Mouse (Mus musculus) embryo, embryonic 11 days (tissue): Measurements from ENCODE around the gene S100a4.

ENCODE experiments used
- DNase-seq: peaks from one replicate; pipeline ENCODE4 v3.0.0-alpha.2; 2015

S100a4 gene

GRCm38 (mm10) chr3:90600458-90601195, 2.9 kb upstream of the S100a4 start:
- no peak for DNase-seq

- no peak for DNase-seq
These were observed 2.0 kb upstream of the S100a4 start, which contains the start of gene Gm42674 for GRCm38 (mm10) chr3:90601486-90602110. TSS of gene Gm42674 (plus strand) at chr3:90601904.

- peak; percentile 27 for DNase-seq
These were observed 845 bp downstream of the S100a4 start for GRCm38 (mm10) chr3:90604416-90604815.

GRCm38 (mm10) chr3:90605049-90605448, 1.5 kb downstream of the S100a4 start:
- no peak for DNase-seq

- no peak for DNase-seq
These were observed 2.2 kb downstream of the S100a4 start for GRCm38 (mm10) chr3:90605736-90606135.

- peak; percentile 74 for DNase-seq
These were observed 2.6 kb downstream of the S100a4 start for GRCm38 (mm10) chr3:90606185-90606584.

GRCm38 (mm10) chr3:90607361-90607760, 3.8 kb downstream of the S100a4 start:
- no peak for DNase-seq

GRCm38 (mm10) chr3:90608223-90608622, 4.7 kb downstream of the S100a4 start, which contains the start of gene S100a5:
TSS of gene S100a5 (plus strand) at chr3:90608523.
- DNase-seq: no peak

- no peak for DNase-seq
These were observed 5.5 kb downstream of the S100a4 start for GRCm38 (mm10) chr3:90609102-90609501.

GRCm38 (mm10) chr3:90611494-90611893, 7.9 kb downstream of the S100a4 start:
- no peak for DNase-seq

GRCm38 (mm10) chr3:90612061-90612460, 8.5 kb downstream of the S100a4 start:
- no peak for DNase-seq

- peak; percentile 83 for DNase-seq
These were observed 9.2 kb downstream of the S100a4 start, which contains the start of gene S100a6 for GRCm38 (mm10) chr3:90612728-90613291. TSS of gene S100a6 (plus strand) at chr3:90612882.

- no peak for DNase-seq
These were observed 10.0 kb downstream of the S100a4 start for GRCm38 (mm10) chr3:90613461-90614147.

GRCm38 (mm10) chr3:90614148-90614530, 10.6 kb downstream of the S100a4 start:
- DNase-seq: no peak

- DNase-seq: no peak
These were observed 11.2 kb downstream of the S100a4 start for GRCm38 (mm10) chr3:90614611-90615251.

- DNase-seq: peak; percentile 70
These were observed 11.8 kb downstream of the S100a4 start for GRCm38 (mm10) chr3:90615415-90615814.

- DNase-seq: no peak
These were observed 12.3 kb downstream of the S100a4 start for GRCm38 (mm10) chr3:90615911-90616310.

GRCm38 (mm10) chr3:90617586-90617985, 14.0 kb downstream of the S100a4 start:
- no peak for DNase-seq

- no peak for DNase-seq
These were observed 18.0 kb downstream of the S100a4 start for GRCm38 (mm10) chr3:90621552-90621951.

- peak; percentile 51 for DNase-seq
These were observed 20.0 kb downstream of the S100a4 start for GRCm38 (mm10) chr3:90623435-90624071.

GRCm38 (mm10) chr3:90625496-90625895, 21.9 kb downstream of the S100a4 start:
- no peak for DNase-seq
